Mouse (Mus musculus) neural tube, embryonic 11.5 days (tissue): ENCODE measurements around the gene Gm15140. TPM values are rescaled to one million over a fixed set of nuclear protein-coding genes. Genes with fewer than 3 reads are reported as not detected.
"Not testable (repeated sequence)": the region's sequence is repeated elsewhere in the genome, so short reads cannot be mapped to it uniquely, and the experiment has no call there.

Experiments
- ATAC-seq: fragments of 200-750 bp; cut with Nextera tagmentation; 2 replicates; pipeline ENCODE4 v1.8.0; 2017; ENCODE audit warnings: moderate number of reproducible peaks, mild to moderate bottlenecking, moderate TSS enrichment, moderate library complexity; ENCODE audit not compliant: insufficient read depth, low FRiP score, low TSS enrichment
- DNase-seq: peaks from one replicate; pipeline ENCODE4 v3.0.0-alpha.2; 2015; ENCODE audit warnings: low spot score
- H3K27ac ChIP-seq: fragments of 300-500 bp; sonication (generic); 2 replicates; pipeline ENCODE4 v1.5.1; 2014; ENCODE audit warnings: low read depth, mild to moderate bottlenecking, low read length
- H3K27me3 ChIP-seq: fragments of 300-500 bp; sonication (generic); 2 replicates; pipeline ENCODE4 v1.6.1; 2014; ENCODE audit warnings: mild to moderate bottlenecking, low read length, mixed read lengths; ENCODE audit not compliant: control insufficient read depth, insufficient read depth
- H3K36me3 ChIP-seq: fragments of 300-500 bp; sonication (generic); 2 replicates; pipeline ENCODE4 v1.6.1; 2014; ENCODE audit warnings: mild to moderate bottlenecking, low read length, moderate library complexity, mixed read lengths; ENCODE audit not compliant: control insufficient read depth, insufficient read depth
- H3K4me1 ChIP-seq: fragments of 300-500 bp; sonication (generic); 2 replicates; pipeline ENCODE4 v1.6.1; 2014; ENCODE audit warnings: low read length, mixed read lengths; ENCODE audit not compliant: control insufficient read depth, insufficient read depth
- H3K4me2 ChIP-seq: fragments of 300-500 bp; sonication (generic); 2 replicates; pipeline ENCODE4 v1.6.1; 2014; ENCODE audit warnings: low read depth, mild to moderate bottlenecking, moderate library complexity
- H3K4me3 ChIP-seq: fragments of 300-500 bp; sonication (generic); 2 replicates; pipeline ENCODE4 v1.5.1; 2014; ENCODE audit warnings: low read depth, low read length
- H3K9ac ChIP-seq: fragments of 300-500 bp; sonication (generic); 2 replicates; pipeline ENCODE4 v1.6.1; 2014; ENCODE audit warnings: mild to moderate bottlenecking, low read length
- H3K9me3 ChIP-seq: fragments of 300-500 bp; sonication (generic); 2 replicates; pipeline ENCODE4 v1.6.1; 2016; ENCODE audit warnings: low read length; ENCODE audit not compliant: control insufficient read depth
- WGBS: fragments of 180-500 bp; shearing (Covaris S2); extraction: QIAGEN DNeasy Blood & Tissue Kit; methylation state at CpG from one replicate; pipeline ENCODE4 v1.1.7; 2014; 5-methylcytosine and 5-hydroxymethylcytosine counted together
- polyA plus RNA-seq: library from polyadenylated mRNA; unstranded; fragments of >200 nt; fragmentation: Nextera tagmentation; extraction: Ambion mirVana; gene quantifications from 2 replicates; pipeline ENCODE4 v1.2.1, GENCODE M21; 2014

The Gm15140 gene
- not detected in 2 replicates for polyA plus RNA-seq

DNA sequence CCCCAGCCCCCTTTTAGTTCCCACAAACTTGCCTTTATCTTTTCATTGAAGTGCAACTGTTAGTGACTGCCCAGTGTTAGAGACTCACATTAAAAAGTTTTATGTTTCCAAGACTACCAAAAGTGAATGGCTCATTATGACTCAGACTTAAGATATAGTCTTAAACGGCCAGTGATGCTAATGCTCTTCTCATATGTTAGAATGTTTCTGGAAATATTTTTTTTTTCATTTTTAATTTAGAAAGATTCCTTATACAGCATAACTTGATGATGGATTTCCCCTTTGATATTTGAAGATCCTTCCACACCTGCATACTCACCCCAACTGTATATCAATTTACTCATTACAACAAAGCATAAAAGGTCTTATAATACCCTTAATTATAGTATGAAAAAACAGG, at the start of gene Gm15140:
Gene Gm15140 (minus strand): TSS at position 101 of the 400 bp plus-strand sequence.
- H3K27me3 ChIP-seq, ATAC-seq, H3K36me3 ChIP-seq, H3K4me3 ChIP-seq, H3K9me3 ChIP-seq, H3K27ac ChIP-seq, DNase-seq, H3K9ac ChIP-seq, H3K4me1 ChIP-seq, H3K4me2 ChIP-seq: not testable (repeated sequence)
- 72% methylated on average over 1 of the region's 1 CpGs for WGBS

Other genes with a start within 250 kb of the Gm15140 start
- gene Samt1, start 108.0 kb downstream of the Gm15140 start, polyA plus RNA-seq: not detected in 2 replicates
- gene 4921511M17Rik, start 86.9 kb downstream of the Gm15140 start, polyA plus RNA-seq: not detected in 2 replicates
- gene Gm10057, start 65.6 kb downstream of the Gm15140 start, polyA plus RNA-seq: not detected in 2 replicates
- gene 4930524N10Rik, start 222.7 kb upstream of the Gm15140 start, polyA plus RNA-seq: not detected in 2 replicates